Mouse (Mus musculus): ENCODE results near the gene Vmn2r24. TPM values are rescaled to one million over a fixed set of nuclear protein-coding genes. Genes with fewer than 3 reads are reported as not detected.
"Not testable (repeated sequence)": the region's sequence is repeated elsewhere in the genome, so short reads cannot be mapped to it uniquely, and the experiment has no call there.

Vmn2r24 gene
- total RNA-seq (2014; rRNA removed), result not detected in 2 replicates
- not detected in 2 replicates for polyA plus RNA-seq (2012; rRNA removed)

GRCm38 (mm10) chr6:123778579-123778978, at the start of gene Vmn2r24:
TSS of gene Vmn2r24 (plus strand) at chr6:123778879.
- Histone ChIP-seq H3K27ac (replicated peaks; ENCODE audit: insufficient read depth, low read depth, low read length) (no peak within 1 kb of the TSS), H3K9ac (ENCODE audit: low read depth, low read length) (no peak within 1 kb of the TSS), H3K27me3 (ENCODE audit: control insufficient read depth, insufficient read depth, low read length) (no peaks in the 10 kb centered on the region), H3K4me1 (ENCODE audit: control insufficient read depth, insufficient read depth, low read length) (no peaks in the 10 kb centered on the region), H3K4me3 (ENCODE audit: insufficient read depth, low read depth, low read length) (no peak within 1 kb of the TSS), H3K36me3 (ENCODE audit: control insufficient read depth, insufficient read depth, low read length) (no peaks in the 10 kb centered on the region), H3K79me2 (ENCODE audit: control insufficient read depth, insufficient read depth, low read length) (no peaks in the 10 kb centered on the region)
- 53% methylated on average over 1 of the region's 1 CpGs for WGBS
- TF ChIP-seq POLR2A (IDR thresholded peaks at IDR 0.05; ENCODE audit: extremely low read depth, insufficient read depth, low read length) (no peak), CTCF (IDR thresholded peaks at IDR 0.05; ENCODE audit: low read depth, low read length) (no peak)
- no peak for DNase-seq (ENCODE audit: extremely low read depth, low read depth, low spot score)

- Histone ChIP-seq H3K4me3 (ENCODE audit: insufficient read depth, low read depth, low read length) (no peak overlapping the region), H3K27ac (replicated peaks; ENCODE audit: insufficient read depth, low read depth, low read length) (no peak overlapping the region), H3K27me3 (ENCODE audit: control insufficient read depth, insufficient read depth, low read length) (no peaks in the 10 kb centered on the region), H3K36me3 (ENCODE audit: control insufficient read depth, insufficient read depth, low read length) (no peaks in the 10 kb centered on the region), H3K79me2 (ENCODE audit: control insufficient read depth, insufficient read depth, low read length) (no peaks in the 10 kb centered on the region), H3K9ac (ENCODE audit: low read depth, low read length) (no peak overlapping the region), H3K4me1 (ENCODE audit: control insufficient read depth, insufficient read depth, low read length) (no peaks in the 10 kb centered on the region)
- WGBS, result 78% methylated on average over 3 of the region's 3 CpGs
- TF ChIP-seq CTCF (IDR thresholded peaks at IDR 0.05; ENCODE audit: low read depth, low read length) (no peak), POLR2A (IDR thresholded peaks at IDR 0.05; ENCODE audit: extremely low read depth, insufficient read depth, low read length) (no peak)
- no peak for DNase-seq (ENCODE audit: extremely low read depth, low read depth, low spot score)
Measured at GRCm38 (mm10) chr6:123770031-123770430, 8.6 kb upstream of the Vmn2r24 start.

- TF ChIP-seq CTCF (IDR thresholded peaks at IDR 0.05; ENCODE audit: low read depth, low read length), result no peak
- no peak for TF ChIP-seq POLR2A (IDR thresholded peaks at IDR 0.05; ENCODE audit: extremely low read depth, insufficient read depth, low read length)
- Histone ChIP-seq H3K36me3 (ENCODE audit: control insufficient read depth, insufficient read depth, low read length) (no peaks in the 10 kb centered on the region), H3K27me3 (ENCODE audit: control insufficient read depth, insufficient read depth, low read length) (no peaks in the 10 kb centered on the region), H3K79me2 (ENCODE audit: control insufficient read depth, insufficient read depth, low read length) (no peaks in the 10 kb centered on the region), H3K4me3 (ENCODE audit: insufficient read depth, low read depth, low read length) (no peak overlapping the region), H3K4me1 (ENCODE audit: control insufficient read depth, insufficient read depth, low read length) (no peaks in the 10 kb centered on the region), H3K9ac (ENCODE audit: low read depth, low read length) (no peak overlapping the region), H3K27ac (replicated peaks; ENCODE audit: insufficient read depth, low read depth, low read length) (no peak overlapping the region)
- DNase-seq (ENCODE audit: extremely low read depth, low read depth, low spot score), result no peak
- WGBS, result 65% methylated on average over 2 of the region's 2 CpGs
Measured at GRCm38 (mm10) chr6:123784857-123785256, 6.2 kb downstream of the Vmn2r24 start.

GRCm38 (mm10) chr6:123793746-123794145, 15.1 kb downstream of the Vmn2r24 start:
- H3K36me3 ChIP-seq (ENCODE audit: control insufficient read depth, insufficient read depth, low read length), result no peaks in the 10 kb centered on the region
- 31% methylated on average over 9 of the region's 9 CpGs for WGBS
- no peaks in the 10 kb centered on the region for H3K4me1 ChIP-seq (ENCODE audit: control insufficient read depth, insufficient read depth, low read length)
- H3K9ac ChIP-seq (ENCODE audit: low read depth, low read length), result no peak overlapping the region
- no peak for DNase-seq (ENCODE audit: extremely low read depth, low read depth, low spot score)
- no peak overlapping the region for H3K27ac ChIP-seq (replicated peaks; ENCODE audit: insufficient read depth, low read depth, low read length)
- TF ChIP-seq POLR2A (IDR thresholded peaks at IDR 0.05; ENCODE audit: extremely low read depth, insufficient read depth, low read length) (no peak), CTCF (IDR thresholded peaks at IDR 0.05; ENCODE audit: low read depth, low read length) (no peak)
- no peaks in the 10 kb centered on the region for H3K79me2 ChIP-seq (ENCODE audit: control insufficient read depth, insufficient read depth, low read length)
- H3K4me3 ChIP-seq (ENCODE audit: insufficient read depth, low read depth, low read length), result no peak overlapping the region
- no peaks in the 10 kb centered on the region for H3K27me3 ChIP-seq (ENCODE audit: control insufficient read depth, insufficient read depth, low read length)

- not testable (repeated sequence) for H3K4me1 ChIP-seq (ENCODE audit: control insufficient read depth, insufficient read depth, low read length); H3K4me3 ChIP-seq (ENCODE audit: insufficient read depth, low read depth, low read length); H3K79me2 ChIP-seq (ENCODE audit: control insufficient read depth, insufficient read depth, low read length); H3K27ac ChIP-seq (replicated peaks; ENCODE audit: insufficient read depth, low read depth, low read length); DNase-seq (ENCODE audit: extremely low read depth, low read depth, low spot score); H3K9ac ChIP-seq (ENCODE audit: low read depth, low read length); H3K36me3 ChIP-seq (ENCODE audit: control insufficient read depth, insufficient read depth, low read length); H3K27me3 ChIP-seq (ENCODE audit: control insufficient read depth, insufficient read depth, low read length)
Measured at GRCm38 (mm10) chr6:123810291-123810690, 31.6 kb downstream of the Vmn2r24 start.

- no peak for DNase-seq (ENCODE audit: extremely low read depth, low read depth, low spot score)
- Histone ChIP-seq H3K4me3 (ENCODE audit: insufficient read depth, low read depth, low read length) (no peak overlapping the region), H3K9ac (ENCODE audit: low read depth, low read length) (no peak overlapping the region), H3K36me3 (ENCODE audit: control insufficient read depth, insufficient read depth, low read length) (no peaks in the 10 kb centered on the region), H3K4me1 (ENCODE audit: control insufficient read depth, insufficient read depth, low read length) (no peaks in the 10 kb centered on the region), H3K79me2 (ENCODE audit: control insufficient read depth, insufficient read depth, low read length) (no peaks in the 10 kb centered on the region), H3K27ac (replicated peaks; ENCODE audit: insufficient read depth, low read depth, low read length) (no peak overlapping the region), H3K27me3 (ENCODE audit: control insufficient read depth, insufficient read depth, low read length) (no peaks in the 10 kb centered on the region)
- 73% methylated on average over 8 of the region's 8 CpGs for WGBS
- TF ChIP-seq CTCF (IDR thresholded peaks at IDR 0.05; ENCODE audit: low read depth, low read length), result no peak
- no peak for TF ChIP-seq POLR2A (IDR thresholded peaks at IDR 0.05; ENCODE audit: extremely low read depth, insufficient read depth, low read length)
Measured at GRCm38 (mm10) chr6:123819951-123820350, 41.3 kb downstream of the Vmn2r24 start.

GRCm38 (mm10) chr6:123853363-123853762, 74.7 kb downstream of the Vmn2r24 start, which contains the start of gene Vmn2r25:
TSS of gene Vmn2r25 (minus strand) at chr6:123853463.
- not testable (repeated sequence) for H3K9ac ChIP-seq (ENCODE audit: low read depth, low read length)

More at GRCm38 (mm10) chr6:123853363-123853762, 74.7 kb downstream of the Vmn2r24 start, which contains the start of gene Vmn2r25:
- H3K27me3 ChIP-seq (ENCODE audit: control insufficient read depth, insufficient read depth, low read length); H3K36me3 ChIP-seq (ENCODE audit: control insufficient read depth, insufficient read depth, low read length); DNase-seq (ENCODE audit: extremely low read depth, low read depth, low spot score); H3K27ac ChIP-seq (replicated peaks; ENCODE audit: insufficient read depth, low read depth, low read length); H3K4me3 ChIP-seq (ENCODE audit: insufficient read depth, low read depth, low read length); H3K4me1 ChIP-seq (ENCODE audit: control insufficient read depth, insufficient read depth, low read length); H3K79me2 ChIP-seq (ENCODE audit: control insufficient read depth, insufficient read depth, low read length): not testable (repeated sequence)
- WGBS, result 46% methylated on average over 2 of the region's 2 CpGs
